Mouse (Mus musculus): ENCODE measurements at regions not wholly inside any gene's neighbourhood (a gene's known extent, or its start where the extent isn't known, plus 50 kb on each side); places are given as distances from the start of the nearest gene placed in this dataset.

DNA sequence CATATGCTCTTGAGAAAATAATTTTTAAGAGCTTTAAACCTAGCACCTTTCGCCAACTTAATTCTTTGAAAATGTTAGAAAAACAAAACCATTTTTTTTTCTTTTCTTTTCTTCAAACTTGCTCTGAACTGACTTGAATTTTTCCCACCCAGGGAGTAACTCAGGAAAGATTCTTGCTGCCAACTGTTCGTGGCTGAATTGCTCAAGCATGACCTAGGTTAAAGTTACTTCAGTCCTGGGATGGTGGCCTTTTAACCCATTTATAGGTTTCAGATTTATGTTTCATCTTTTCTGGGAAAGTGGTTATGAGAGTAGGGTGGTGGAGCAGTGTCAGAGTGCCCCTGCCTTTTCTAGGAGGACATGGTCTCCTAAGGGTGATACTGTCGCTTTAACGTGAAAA, 466.4 kb upstream of the N6amt1 start:
- no peak for TF ChIP-seq CHD2 (IDR thresholded peaks at IDR 0.05; ENCODE audit: low read depth, low read length)
- no peak for TF ChIP-seq ZC3H11A (IDR thresholded peaks at IDR 0.05; ENCODE audit: borderline replicate concordance, low read depth, low read length)
- TF ChIP-seq ZNF384 (IDR thresholded peaks at IDR 0.05; ENCODE audit: low read depth, low read length): no peak
- TF ChIP-seq HCFC1 (IDR thresholded peaks at IDR 0.05; ENCODE audit: borderline replicate concordance, insufficient read depth, low read length): no peak
- no peak for TF ChIP-seq MAFK (IDR thresholded peaks at IDR 0.05; ENCODE audit: insufficient read depth, low read depth, low read length)
- Histone ChIP-seq H3K36me3 (ENCODE audit: control insufficient read depth, insufficient read depth, low read length, poor library complexity, severe bottlenecking) (no peaks in the 10 kb centered on the region), H3K4me1 (ENCODE audit: control insufficient read depth in 2 of 2, insufficient read depth in 2 of 2, low read length in 2 of 2, poor library complexity in 1 of 2) (no peaks in the 10 kb centered on the region), H3K9ac (ENCODE audit: insufficient read depth, low read depth, low read length, poor library complexity, severe bottlenecking) (no peak overlapping the region), H3K4me3 (ENCODE audit: insufficient read depth in 1 of 2, low read depth in 1 of 2, low read length in 2 of 2, poor library complexity in 1 of 2, severe bottlenecking in 1 of 2) (no peak overlapping the region), H3K9me3 (ENCODE audit: control insufficient read depth, insufficient read depth, low read depth, low read length) (no peaks in the 10 kb centered on the region), H3K27ac (ENCODE audit: insufficient read depth, low read depth, low read length, poor library complexity, severe bottlenecking) (no peak overlapping the region)
- DNase-seq (ENCODE audit: low read depth, low spot score): no peak
- in situ Hi-C loops (cut with MboI; ENCODE audit: low sequenced_read_pairs in 2 of 2, unreplicated experiment in 2 of 2): loop anchor here in 1 of 2 experiments (10.0 kb wide), 1 partner anchor 1073 kb away; no protein-coding TSS in a partner anchor

DNA sequence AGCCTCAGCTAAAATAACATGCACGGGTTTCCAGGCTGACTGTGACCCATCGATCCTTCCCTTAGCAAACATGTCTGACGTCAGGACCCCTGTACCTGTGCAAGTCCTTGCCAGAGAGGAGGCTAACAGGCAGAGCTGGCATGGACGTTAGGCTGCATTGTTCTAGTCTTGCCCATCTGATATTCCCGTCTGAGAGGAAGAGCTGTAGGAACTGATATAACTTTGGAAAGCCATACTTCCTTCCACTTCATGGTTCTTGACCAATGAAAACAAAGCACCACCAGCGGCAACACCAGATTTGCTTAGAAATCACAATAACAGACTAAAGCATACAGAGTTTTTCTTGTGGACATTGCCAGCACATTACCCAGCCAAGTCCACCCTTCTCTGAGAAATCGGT, 470.1 kb upstream of the N6amt1 start:
- TF ChIP-seq ZC3H11A (IDR thresholded peaks at IDR 0.05; ENCODE audit: borderline replicate concordance, low read depth, low read length): no peak
- TF ChIP-seq CHD2 (IDR thresholded peaks at IDR 0.05; ENCODE audit: low read depth, low read length): no peak
- no peak for TF ChIP-seq ZNF384 (IDR thresholded peaks at IDR 0.05; ENCODE audit: low read depth, low read length)
- TF ChIP-seq MAFK (IDR thresholded peaks at IDR 0.05; ENCODE audit: insufficient read depth, low read depth, low read length): no peak
- no peak for TF ChIP-seq HCFC1 (IDR thresholded peaks at IDR 0.05; ENCODE audit: borderline replicate concordance, insufficient read depth, low read length)
- H3K9me3 ChIP-seq (ENCODE audit: control insufficient read depth, insufficient read depth, low read depth, low read length): no peaks in the 10 kb centered on the region
- H3K4me1 ChIP-seq (ENCODE audit: control insufficient read depth in 2 of 2, insufficient read depth in 2 of 2, low read length in 2 of 2, poor library complexity in 1 of 2): no peaks in the 10 kb centered on the region
- no peak overlapping the region for H3K9ac ChIP-seq (ENCODE audit: insufficient read depth, low read depth, low read length, poor library complexity, severe bottlenecking)
- DNase-seq (ENCODE audit: low read depth, low spot score): no peak
- no peak overlapping the region for H3K27ac ChIP-seq (ENCODE audit: insufficient read depth, low read depth, low read length, poor library complexity, severe bottlenecking)
- no peaks in the 10 kb centered on the region for H3K36me3 ChIP-seq (ENCODE audit: control insufficient read depth, insufficient read depth, low read length, poor library complexity, severe bottlenecking)
- H3K4me3 ChIP-seq (ENCODE audit: insufficient read depth in 1 of 2, low read depth in 1 of 2, low read length in 2 of 2, poor library complexity in 1 of 2, severe bottlenecking in 1 of 2): no peak overlapping the region
- in situ Hi-C loops (cut with MboI; ENCODE audit: low sequenced_read_pairs in 2 of 2, unreplicated experiment in 2 of 2): loop anchor here in 1 of 2 experiments (10.0 kb wide), 1 partner anchor 1069 kb away; no protein-coding TSS in a partner anchor

DNA sequence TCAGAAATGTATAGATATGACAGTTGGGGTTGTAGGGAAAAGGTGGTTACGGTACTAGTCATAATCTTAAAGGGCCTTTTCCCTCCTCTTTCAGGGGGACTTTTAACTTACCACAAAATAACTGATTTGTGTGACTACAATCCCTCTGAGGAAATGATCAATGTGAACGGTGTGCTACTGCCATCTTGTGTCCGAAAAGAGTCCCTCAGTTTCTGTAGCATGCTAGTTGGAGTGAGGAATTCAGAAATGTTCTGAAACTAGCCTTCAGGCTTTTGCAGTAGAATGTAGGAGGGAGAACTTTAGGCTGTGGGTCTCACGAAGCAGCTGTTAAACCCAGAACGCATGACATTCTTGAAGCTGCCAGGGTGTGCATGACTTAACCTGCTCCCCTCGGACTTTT, 471.5 kb upstream of the N6amt1 start:
- no peaks in the 10 kb centered on the region for H3K4me1 ChIP-seq (ENCODE audit: control insufficient read depth in 2 of 2, insufficient read depth in 2 of 2, low read length in 2 of 2, poor library complexity in 1 of 2)
- no peaks in the 10 kb centered on the region for H3K9me3 ChIP-seq (ENCODE audit: control insufficient read depth, insufficient read depth, low read depth, low read length)
- H3K9ac ChIP-seq (ENCODE audit: insufficient read depth, low read depth, low read length, poor library complexity, severe bottlenecking): no peak overlapping the region
- H3K36me3 ChIP-seq (ENCODE audit: control insufficient read depth, insufficient read depth, low read length, poor library complexity, severe bottlenecking): no peaks in the 10 kb centered on the region
- peak; percentile 33 for DNase-seq (ENCODE audit: low read depth, low spot score)
- in situ Hi-C loops (cut with MboI; ENCODE audit: low sequenced_read_pairs in 2 of 2, unreplicated experiment in 2 of 2): loop anchor here in 1 of 2 experiments (10.0 kb wide), 1 partner anchor 1068 kb away; no protein-coding TSS in a partner anchor
- no peak overlapping the region for H3K27ac ChIP-seq (ENCODE audit: insufficient read depth, low read depth, low read length, poor library complexity, severe bottlenecking)
- H3K4me3 ChIP-seq (ENCODE audit: insufficient read depth in 1 of 2, low read depth in 1 of 2, low read length in 2 of 2, poor library complexity in 1 of 2, severe bottlenecking in 1 of 2): no peak overlapping the region
- TF ChIP-seq ZC3H11A (IDR thresholded peaks at IDR 0.05; ENCODE audit: borderline replicate concordance, low read depth, low read length) (peak; percentile 5; the same call in 1 of the 2 replicates), MAFK (IDR thresholded peaks at IDR 0.05; ENCODE audit: insufficient read depth, low read depth, low read length) (no peak), CHD2 (IDR thresholded peaks at IDR 0.05; ENCODE audit: low read depth, low read length) (no peak)

DNA sequence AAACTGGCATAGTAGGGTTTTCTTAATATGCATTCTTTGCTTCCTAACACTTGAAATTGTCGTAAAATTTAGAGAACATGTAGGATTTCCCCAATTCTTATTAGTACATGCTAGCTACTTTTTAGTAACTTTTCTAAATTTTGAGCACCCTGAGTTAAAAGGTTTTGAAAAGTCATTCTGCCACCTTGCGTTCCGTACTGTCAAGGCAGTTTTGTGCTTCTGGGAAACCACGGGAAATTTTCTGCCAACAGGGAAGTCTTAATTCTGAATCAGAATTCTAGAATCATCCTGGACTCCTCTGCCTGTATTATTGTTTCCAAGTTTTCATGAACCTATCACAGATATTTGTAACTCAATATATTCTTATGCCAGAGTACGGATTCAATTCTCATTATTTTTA, 472.4 kb upstream of the N6amt1 start:
- no peaks in the 10 kb centered on the region for H3K4me1 ChIP-seq (ENCODE audit: control insufficient read depth in 2 of 2, insufficient read depth in 2 of 2, low read length in 2 of 2, poor library complexity in 1 of 2)
- TF ChIP-seq ZC3H11A (IDR thresholded peaks at IDR 0.05; ENCODE audit: borderline replicate concordance, low read depth, low read length) (no peak), ZNF384 (IDR thresholded peaks at IDR 0.05; ENCODE audit: low read depth, low read length) (no peak), CHD2 (IDR thresholded peaks at IDR 0.05; ENCODE audit: low read depth, low read length) (no peak), MAFK (IDR thresholded peaks at IDR 0.05; ENCODE audit: insufficient read depth, low read depth, low read length) (no peak)
- no peak overlapping the region for H3K4me3 ChIP-seq (ENCODE audit: insufficient read depth in 1 of 2, low read depth in 1 of 2, low read length in 2 of 2, poor library complexity in 1 of 2, severe bottlenecking in 1 of 2)
- no peak for DNase-seq (ENCODE audit: low read depth, low spot score)
- H3K27ac ChIP-seq (ENCODE audit: insufficient read depth, low read depth, low read length, poor library complexity, severe bottlenecking): no peak overlapping the region
- in situ Hi-C loops (cut with MboI; ENCODE audit: low sequenced_read_pairs in 2 of 2, unreplicated experiment in 2 of 2): loop anchor here in 1 of 2 experiments (10.0 kb wide), 1 partner anchor 1067 kb away; no protein-coding TSS in a partner anchor
- no peaks in the 10 kb centered on the region for H3K36me3 ChIP-seq (ENCODE audit: control insufficient read depth, insufficient read depth, low read length, poor library complexity, severe bottlenecking)
- H3K9ac ChIP-seq (ENCODE audit: insufficient read depth, low read depth, low read length, poor library complexity, severe bottlenecking): no peak overlapping the region
- H3K9me3 ChIP-seq (ENCODE audit: control insufficient read depth, insufficient read depth, low read depth, low read length): no peaks in the 10 kb centered on the region

DNA sequence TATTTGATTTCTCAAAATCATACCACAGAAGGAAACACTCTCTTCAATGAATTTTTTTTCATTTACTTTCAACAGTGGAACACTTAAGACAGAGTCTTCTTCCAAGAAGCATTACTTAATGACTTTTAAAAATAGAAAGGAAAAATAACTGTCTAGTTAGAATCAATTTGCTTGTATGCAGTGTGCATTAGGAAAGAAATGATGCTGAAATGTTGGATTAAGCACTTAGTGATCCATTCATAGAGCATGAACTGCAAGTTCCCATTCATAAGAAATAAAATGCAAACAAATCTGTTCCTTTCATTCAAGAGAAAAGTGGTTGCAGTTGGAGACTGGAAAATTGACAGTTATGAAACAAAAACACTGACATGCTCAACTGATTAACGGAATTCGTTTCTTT, 493.2 kb upstream of the N6amt1 start:
- in situ Hi-C loops (cut with MboI; ENCODE audit: low sequenced_read_pairs in 2 of 2, unreplicated experiment in 2 of 2): no loop called here

More for the DNA sequence above, 493.2 kb upstream of the N6amt1 start:
- Histone ChIP-seq H3K36me3 (ENCODE audit: control insufficient read depth, insufficient read depth, low read length, poor library complexity, severe bottlenecking) (no peaks in the 10 kb centered on the region), H3K27ac (ENCODE audit: insufficient read depth, low read depth, low read length, poor library complexity, severe bottlenecking) (no peak overlapping the region), H3K9me3 (ENCODE audit: control insufficient read depth, insufficient read depth, low read depth, low read length) (no peaks in the 10 kb centered on the region), H3K9ac (ENCODE audit: insufficient read depth, low read depth, low read length, poor library complexity, severe bottlenecking) (no peak overlapping the region), H3K4me1 (ENCODE audit: control insufficient read depth in 2 of 2, insufficient read depth in 2 of 2, low read length in 2 of 2, poor library complexity in 1 of 2) (no peaks in the 10 kb centered on the region), H3K4me3 (ENCODE audit: insufficient read depth in 1 of 2, low read depth in 1 of 2, low read length in 2 of 2, poor library complexity in 1 of 2, severe bottlenecking in 1 of 2) (no peak overlapping the region)
- DNase-seq (ENCODE audit: low read depth, low spot score): no peak
- no peak for TF ChIP-seq HCFC1 (IDR thresholded peaks at IDR 0.05; ENCODE audit: borderline replicate concordance, insufficient read depth, low read length)
- TF ChIP-seq CHD2 (IDR thresholded peaks at IDR 0.05; ENCODE audit: low read depth, low read length): no peak
- no peak for TF ChIP-seq MAFK (IDR thresholded peaks at IDR 0.05; ENCODE audit: insufficient read depth, low read depth, low read length)
- no peak for TF ChIP-seq ZNF384 (IDR thresholded peaks at IDR 0.05; ENCODE audit: low read depth, low read length)
- TF ChIP-seq ZC3H11A (IDR thresholded peaks at IDR 0.05; ENCODE audit: borderline replicate concordance, low read depth, low read length): no peak

All from ES-E14 (cell line).